Mouse (Mus musculus): ENCODE data around the gene Cox7a2l. TPM values are rescaled to one million over a fixed set of nuclear protein-coding genes. Genes with fewer than 3 reads are reported as not detected.

Cox7a2l gene
- polyA plus RNA-seq, 1 experiment: 53.9 TPM

DNA sequence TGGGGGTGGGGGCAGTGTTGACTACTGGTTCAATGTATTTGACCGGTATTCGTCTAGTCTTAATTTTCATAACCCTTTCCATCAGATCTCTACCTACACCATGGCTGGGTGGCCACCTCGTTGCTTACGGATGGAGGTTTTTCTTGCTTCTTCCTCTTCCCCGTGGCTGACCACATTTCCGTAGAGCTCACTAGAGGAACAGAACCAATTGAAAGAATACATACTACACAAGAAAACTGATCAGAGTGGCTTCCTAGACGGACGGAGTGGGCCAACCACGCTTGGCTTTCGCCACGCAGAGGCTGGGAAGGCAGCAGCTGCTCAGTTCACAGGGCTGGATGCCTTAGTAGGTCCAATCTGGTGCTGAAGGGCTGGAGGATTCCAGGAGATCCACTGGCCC, 38.7 kb upstream of the Cox7a2l start:
- 85% methylated on average over 11 of the region's 11 CpGs for whole genome bisulfite sequencing

DNA sequence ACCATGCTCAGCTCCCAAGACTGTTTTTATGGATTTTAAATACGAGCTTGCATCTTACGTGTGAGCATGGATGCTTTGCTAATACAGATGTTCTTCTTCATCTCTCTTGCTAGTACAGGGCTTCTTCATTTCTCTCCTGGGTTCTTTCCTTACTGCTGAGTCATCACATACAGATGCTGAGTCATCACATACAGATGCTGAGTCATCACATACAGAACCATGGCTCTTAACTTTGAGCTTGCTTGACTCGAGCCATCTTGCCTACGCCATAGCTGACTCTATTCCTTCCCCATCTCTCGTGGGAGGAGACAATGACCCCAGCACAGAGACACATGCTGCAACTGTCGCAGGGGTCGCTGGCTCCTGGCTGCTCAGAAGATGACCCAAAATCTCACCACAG, 37.9 kb upstream of the Cox7a2l start:
- Histone ChIP-seq H3K36me3 (ENCODE audit: control insufficient read depth, insufficient read depth, low read length) (no peaks in the 10 kb centered on the region), H3K4me1 (ENCODE audit: control insufficient read depth, insufficient read depth, insufficient read length, low read length) (no peaks in the 10 kb centered on the region), H3K4me3 (ENCODE audit: low read depth, low read length) (no peak overlapping the region), H3K27me3 (ENCODE audit: control insufficient read depth, insufficient read depth, low read length) (no peaks in the 10 kb centered on the region), H3K27ac (ENCODE audit: insufficient read depth, low read depth, low read length) (no peak overlapping the region)
- 85% methylated on average over 7 of the region's 7 CpGs for WGBS
- no peak for TF ChIP-seq CTCF (IDR thresholded peaks at IDR 0.05; ENCODE audit: extremely low read depth, insufficient read length, insufficient replicate concordance, low read depth, low read length)
- TF ChIP-seq POLR2A (IDR thresholded peaks at IDR 0.05; ENCODE audit: low read depth, low read length): no peak

More for the DNA sequence above, 38.7 kb upstream of the Cox7a2l start:
- Histone ChIP-seq H3K36me3 (ENCODE audit: control insufficient read depth, insufficient read depth, low read length) (no peaks in the 10 kb centered on the region), H3K4me3 (ENCODE audit: low read depth, low read length) (no peak overlapping the region), H3K27me3 (ENCODE audit: control insufficient read depth, insufficient read depth, low read length) (no peaks in the 10 kb centered on the region), H3K4me1 (ENCODE audit: control insufficient read depth, insufficient read depth, insufficient read length, low read length) (no peaks in the 10 kb centered on the region), H3K27ac (ENCODE audit: insufficient read depth, low read depth, low read length) (no peak overlapping the region)
- TF ChIP-seq POLR2A (IDR thresholded peaks at IDR 0.05; ENCODE audit: low read depth, low read length) (no peak), CTCF (IDR thresholded peaks at IDR 0.05; ENCODE audit: extremely low read depth, insufficient read length, insufficient replicate concordance, low read depth, low read length) (no peak)

DNA sequence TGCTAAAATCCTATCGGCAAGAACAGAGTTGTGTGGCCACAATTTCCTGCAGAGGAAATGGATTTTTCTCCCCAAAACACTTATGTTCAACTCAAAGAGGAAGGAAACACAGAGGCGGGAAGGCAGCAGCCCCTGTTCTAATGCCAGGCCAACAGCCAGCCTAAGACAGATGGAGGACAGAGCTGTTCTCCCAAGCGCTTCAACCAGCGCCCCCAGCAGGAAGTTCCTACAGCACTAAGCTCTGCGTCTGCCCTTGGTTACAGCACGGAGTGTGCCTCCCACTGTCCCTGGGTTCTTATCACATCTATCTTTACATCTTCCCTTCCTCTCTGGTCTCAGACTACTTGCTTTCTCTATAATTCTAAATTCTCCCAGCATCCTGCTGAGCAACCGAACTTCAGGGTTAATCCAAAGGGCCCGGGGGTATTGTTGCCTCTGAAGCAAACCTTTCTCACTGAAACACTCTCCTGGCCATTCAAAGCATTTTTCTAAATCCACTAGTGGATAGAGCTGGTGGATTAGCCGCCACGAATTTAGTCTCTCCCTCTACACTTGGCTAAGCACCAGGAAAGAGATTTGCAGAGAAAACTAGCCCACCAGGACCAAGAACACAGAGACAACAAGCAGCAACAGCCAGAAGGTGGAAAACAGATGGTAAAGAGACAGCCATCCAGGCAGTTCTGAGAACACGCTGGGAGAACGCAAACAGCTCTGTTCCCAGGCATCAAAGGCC, 31.5 kb upstream of the Cox7a2l start:
- Histone ChIP-seq H3K36me3 (ENCODE audit: control insufficient read depth, insufficient read depth, low read length) (no peaks in the 10 kb centered on the region), H3K27ac (ENCODE audit: insufficient read depth, low read depth, low read length) (no peak overlapping the region), H3K4me1 (ENCODE audit: control insufficient read depth, insufficient read depth, insufficient read length, low read length) (no peaks in the 10 kb centered on the region), H3K27me3 (ENCODE audit: control insufficient read depth, insufficient read depth, low read length) (0 out of 2 replicates have a peak, but pooled peaks cover 13% of the 10 kb centered on the region), H3K4me3 (ENCODE audit: low read depth, low read length) (no peak overlapping the region)
- 56% methylated on average over 12 of the region's 12 CpGs for WGBS
- no peak for TF ChIP-seq CTCF (IDR thresholded peaks at IDR 0.05; ENCODE audit: extremely low read depth, insufficient read length, insufficient replicate concordance, low read depth, low read length)
- TF ChIP-seq POLR2A (IDR thresholded peaks at IDR 0.05; ENCODE audit: low read depth, low read length): no peak

DNA sequence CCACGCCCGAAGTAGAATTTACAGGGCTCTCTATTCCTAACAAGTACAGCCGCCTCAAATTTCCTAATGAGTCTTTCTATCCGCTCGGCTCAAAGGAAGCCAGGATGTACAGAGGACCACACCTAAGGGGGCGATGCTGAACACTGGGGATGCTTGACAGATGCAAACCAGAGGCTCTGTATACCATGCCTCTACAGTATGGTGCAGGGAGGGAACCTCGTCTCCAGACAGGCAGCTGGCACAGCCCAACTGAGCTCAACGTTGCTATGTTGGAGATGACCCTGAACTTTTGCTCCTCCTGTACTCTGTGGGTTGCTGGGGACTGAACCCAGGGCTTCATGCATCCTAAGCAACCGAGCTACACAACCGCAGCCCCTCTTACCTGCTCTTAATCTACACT, 30.0 kb upstream of the Cox7a2l start:
- 70% methylated on average over 10 of the region's 10 CpGs for WGBS
- Histone ChIP-seq H3K4me1 (ENCODE audit: control insufficient read depth, insufficient read depth, insufficient read length, low read length) (no peaks in the 10 kb centered on the region), H3K36me3 (ENCODE audit: control insufficient read depth, insufficient read depth, low read length) (no peaks in the 10 kb centered on the region), H3K27me3 (ENCODE audit: control insufficient read depth, insufficient read depth, low read length) (0 out of 2 replicates have a peak, but pooled peaks cover 13% of the 10 kb centered on the region), H3K27ac (ENCODE audit: insufficient read depth, low read depth, low read length) (no peak overlapping the region), H3K4me3 (ENCODE audit: low read depth, low read length) (no peak overlapping the region)
- TF ChIP-seq CTCF (IDR thresholded peaks at IDR 0.05; ENCODE audit: extremely low read depth, insufficient read length, insufficient replicate concordance, low read depth, low read length): no peak
- no peak for TF ChIP-seq POLR2A (IDR thresholded peaks at IDR 0.05; ENCODE audit: low read depth, low read length)

DNA sequence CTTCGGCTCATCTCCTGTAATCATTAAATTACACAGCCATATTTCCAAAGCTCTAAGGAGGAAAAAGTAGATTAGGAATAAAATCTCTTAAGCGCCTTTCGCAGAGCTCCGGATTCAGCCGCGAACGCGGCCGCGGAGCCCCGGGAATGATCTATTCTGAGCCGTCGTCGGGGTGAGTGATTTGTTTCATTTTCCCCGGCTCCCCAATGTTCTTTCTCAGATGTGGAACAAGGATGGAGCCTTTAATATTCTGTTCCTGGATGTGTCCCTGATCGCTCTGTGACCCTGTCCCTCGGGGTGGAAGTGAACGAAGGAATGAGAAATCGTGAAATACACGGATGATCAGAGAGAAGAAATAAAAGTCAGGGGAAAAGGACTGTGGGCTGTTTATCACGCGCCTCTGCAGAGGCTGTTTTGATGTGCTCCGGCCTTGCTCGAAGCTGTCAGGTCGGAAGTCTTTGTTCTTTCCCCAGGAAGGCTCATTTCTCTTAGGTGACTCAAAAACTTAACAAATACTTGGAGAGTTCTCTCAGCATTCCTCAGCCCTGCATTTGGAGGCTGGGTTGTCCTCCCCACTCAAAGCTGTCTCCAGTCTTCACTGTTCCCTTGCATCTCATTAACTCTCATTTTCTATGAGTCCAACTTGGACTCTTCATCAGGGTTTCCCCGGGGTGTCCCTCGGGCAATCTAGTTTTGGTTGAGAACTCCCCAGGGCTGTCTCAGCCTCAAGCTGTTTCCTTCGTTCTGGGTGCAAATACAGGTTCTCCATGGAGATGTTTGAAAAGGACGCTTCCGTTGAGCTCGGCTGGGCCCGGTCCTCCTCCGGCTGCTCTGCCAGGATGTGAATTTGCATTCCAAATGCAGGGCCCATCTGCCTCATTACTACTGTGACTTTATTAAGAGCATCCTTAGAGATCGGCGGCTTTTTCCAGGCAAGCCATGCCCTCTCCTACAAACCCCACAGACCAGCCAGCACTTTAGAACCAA, 28.9 kb upstream of the Cox7a2l start:
- 0 out of 2 replicates have a peak, but pooled peaks cover 13% of the 10 kb centered on the region for H3K27me3 ChIP-seq (ENCODE audit: control insufficient read depth, insufficient read depth, low read length)
- H3K4me3 ChIP-seq (ENCODE audit: low read depth, low read length): peak overlapping the region; percentile 53
- TF ChIP-seq CTCF (IDR thresholded peaks at IDR 0.05; ENCODE audit: extremely low read depth, insufficient read length, insufficient replicate concordance, low read depth, low read length): 0 out of 2 replicates have a peak, but pooled peaks have one; percentile 4
- TF ChIP-seq POLR2A (IDR thresholded peaks at IDR 0.05; ENCODE audit: low read depth, low read length): no peak
- 30% methylated on average over 35 of the region's 35 CpGs for WGBS
- no peaks in the 10 kb centered on the region for H3K36me3 ChIP-seq (ENCODE audit: control insufficient read depth, insufficient read depth, low read length)
- H3K27ac ChIP-seq (ENCODE audit: insufficient read depth, low read depth, low read length): no peak overlapping the region
- H3K4me1 ChIP-seq (ENCODE audit: control insufficient read depth, insufficient read depth, insufficient read length, low read length): no peaks in the 10 kb centered on the region

DNA sequence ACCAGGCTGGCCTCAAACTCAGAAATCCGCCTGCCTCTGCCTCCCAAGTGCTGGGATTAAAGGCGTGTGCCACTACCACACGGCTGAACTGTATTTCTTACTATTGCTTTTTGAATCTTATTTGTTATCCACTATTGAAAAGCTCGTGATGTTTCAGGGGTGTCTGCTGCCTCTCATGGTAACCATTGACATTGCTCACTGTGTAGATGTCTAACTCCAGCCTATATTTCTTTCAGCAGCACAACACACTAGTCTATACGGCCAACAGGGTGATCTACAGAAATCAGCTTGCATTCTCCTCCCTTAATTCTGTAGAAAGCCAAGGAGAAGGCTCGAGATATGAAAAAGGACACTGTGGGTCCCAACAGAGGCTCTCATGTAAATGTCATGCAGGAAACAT, 28.1 kb upstream of the Cox7a2l start:
- Histone ChIP-seq H3K4me3 (ENCODE audit: low read depth, low read length) (no peak overlapping the region), H3K27ac (ENCODE audit: insufficient read depth, low read depth, low read length) (no peak overlapping the region), H3K27me3 (ENCODE audit: control insufficient read depth, insufficient read depth, low read length) (0 out of 2 replicates have a peak, but pooled peaks cover 13% of the 10 kb centered on the region), H3K36me3 (ENCODE audit: control insufficient read depth, insufficient read depth, low read length) (no peaks in the 10 kb centered on the region), H3K4me1 (ENCODE audit: control insufficient read depth, insufficient read depth, insufficient read length, low read length) (no peaks in the 10 kb centered on the region)
- TF ChIP-seq CTCF (IDR thresholded peaks at IDR 0.05; ENCODE audit: extremely low read depth, insufficient read length, insufficient replicate concordance, low read depth, low read length) (no peak), POLR2A (IDR thresholded peaks at IDR 0.05; ENCODE audit: low read depth, low read length) (no peak)
- 79% methylated on average over 6 of the region's 6 CpGs for WGBS
